Mouse (Mus musculus) cerebellum, adult 2 months (tissue): ENCODE data around the gene 1700017B05Rik.

Source experiments
- CTCF ChIP-seq: fragments of 200-500 bp; IDR thresholded peaks from 2 replicates; pipeline ENCODE4 v1.5.1; 2011; ENCODE audit warnings: low read depth, mild to moderate bottlenecking, control low read depth, low read length, moderate library complexity, borderline replicate concordance; ENCODE audit not compliant: insufficient read depth
- POLR2A ChIP-seq: fragments of 200-500 bp; IDR thresholded peaks from 2 replicates; pipeline ENCODE4 v1.6.1; 2011; ENCODE audit warnings: low read length, control low read depth, borderline replicate concordance; ENCODE audit not compliant: insufficient read depth

GRCm38 (mm10) chr9:57273805-57274494 lies 11.5 kb upstream of the 1700017B05Rik start:
- TF ChIP-seq POLR2A (no peak), CTCF (no peak)
